Mouse (Mus musculus): ENCODE measurements at regions not wholly inside any gene's neighbourhood (a gene's known extent, or its start where the extent isn't known, plus 50 kb on each side); places are given as distances from the start of the nearest gene placed in this dataset.

GRCm38 (mm10) chr15:103102068-103102840 lies 64.6 kb downstream of the Smug1 start:
- H3K9me3 ChIP-seq (ENCODE audit: control insufficient read depth, low read length) = no peaks in the 10 kb centered on the region
- H3K9ac ChIP-seq = peak overlapping the region; percentile 72
- ATAC-seq (ENCODE audit: low FRiP score) = peak; percentile 79
- H3K4me1 ChIP-seq (replicated peaks; ENCODE audit: control insufficient read depth, insufficient read depth, low read length) = peaks cover 37% of the 10 kb centered on the region
- peak overlapping the region; percentile 53 for H3K4me2 ChIP-seq (replicated peaks)
- under 1% methylated on average over 46 of the region's 46 CpGs for WGBS
- H3K27ac ChIP-seq = peak overlapping the region; percentile 90
- peaks cover 25% of the 10 kb centered on the region for H3K27me3 ChIP-seq (ENCODE audit: control insufficient read depth, insufficient read depth, low read length)
- no peaks in the 10 kb centered on the region; the same call in 1 of the 2 replicates for H3K36me3 ChIP-seq (replicated peaks; ENCODE audit: control insufficient read depth, insufficient read depth)
- peak; percentile 71 for DNase-seq (ENCODE audit: low spot score)
- H3K4me3 ChIP-seq (replicated peaks; ENCODE audit: low read length) = peak overlapping the region; percentile 43

- no peak for DNase-seq (ENCODE audit: low spot score)
- Histone ChIP-seq H3K4me1 (replicated peaks; ENCODE audit: control insufficient read depth, insufficient read depth, low read length) (peaks cover 18% of the 10 kb centered on the region), H3K27ac (peak overlapping the region; percentile 9), H3K9me3 (ENCODE audit: control insufficient read depth, low read length) (no peaks in the 10 kb centered on the region), H3K9ac (peak overlapping the region; percentile 35), H3K27me3 (ENCODE audit: control insufficient read depth, insufficient read depth, low read length) (peaks cover 38% of the 10 kb centered on the region), H3K4me2 (replicated peaks) (peak overlapping the region; percentile 53), H3K4me3 (replicated peaks; ENCODE audit: low read length) (peak overlapping the region; percentile 43), H3K36me3 (replicated peaks; ENCODE audit: control insufficient read depth, insufficient read depth) (peaks cover 10% of the 10 kb centered on the region)
- no peak for ATAC-seq (ENCODE audit: low FRiP score)
- 31% methylated on average over 4 of the region's 4 CpGs for WGBS
These were observed 66.8 kb downstream of the Smug1 start for GRCm38 (mm10) chr15:103100121-103100520.

GRCm38 (mm10) chr15:103094457-103094856 lies 72.4 kb downstream of the Smug1 start:
- no peak overlapping the region for H3K9ac ChIP-seq
- H3K27me3 ChIP-seq (ENCODE audit: control insufficient read depth, insufficient read depth, low read length) = peaks cover 28% of the 10 kb centered on the region
- WGBS = 68% methylated on average over 7 of the region's 7 CpGs
- peak overlapping the region; percentile 38; the same call in 1 of the 2 replicates for H3K27ac ChIP-seq
- H3K36me3 ChIP-seq (replicated peaks; ENCODE audit: control insufficient read depth, insufficient read depth) = peaks cover 10% of the 10 kb centered on the region
- no peak overlapping the region for H3K4me2 ChIP-seq (replicated peaks)
- no peak overlapping the region for H3K4me3 ChIP-seq (replicated peaks; ENCODE audit: low read length)
- H3K4me1 ChIP-seq (replicated peaks; ENCODE audit: control insufficient read depth, insufficient read depth, low read length) = peaks cover 18% of the 10 kb centered on the region; the same call in 1 of the 2 replicates
- H3K9me3 ChIP-seq (ENCODE audit: control insufficient read depth, low read length) = no peaks in the 10 kb centered on the region
- DNase-seq (ENCODE audit: low spot score) (no peak), ATAC-seq (ENCODE audit: low FRiP score) (no peak)

GRCm38 (mm10) chr15:103093655-103094054 lies 73.2 kb downstream of the Smug1 start:
- peak overlapping the region; percentile 47 for H3K27ac ChIP-seq

GRCm38 (mm10) chr15:103092496-103092895 lies 73.8 kb downstream of the Hoxc4 start:
- no peak for ATAC-seq (ENCODE audit: low FRiP score)
- peaks cover 10% of the 10 kb centered on the region; the same call in 1 of the 2 replicates for H3K36me3 ChIP-seq (replicated peaks; ENCODE audit: control insufficient read depth, insufficient read depth)

More at GRCm38 (mm10) chr15:103093655-103094054, 73.2 kb downstream of the Smug1 start:
- ATAC-seq (ENCODE audit: low FRiP score) (peak; percentile 64), DNase-seq (ENCODE audit: low spot score) (peak; percentile 59)
- Histone ChIP-seq H3K4me1 (replicated peaks; ENCODE audit: control insufficient read depth, insufficient read depth, low read length) (peaks cover 10% of the 10 kb centered on the region; the same call in 1 of the 2 replicates), H3K9ac (no peak overlapping the region), H3K27me3 (ENCODE audit: control insufficient read depth, insufficient read depth, low read length) (peaks cover 28% of the 10 kb centered on the region), H3K4me3 (replicated peaks; ENCODE audit: low read length) (no peak overlapping the region), H3K4me2 (replicated peaks) (no peak overlapping the region), H3K36me3 (replicated peaks; ENCODE audit: control insufficient read depth, insufficient read depth) (peaks cover 10% of the 10 kb centered on the region), H3K9me3 (ENCODE audit: control insufficient read depth, low read length) (no peaks in the 10 kb centered on the region)
- WGBS = 47% methylated on average over 12 of the region's 12 CpGs

GRCm38 (mm10) chr15:103090280-103091164 lies 71.8 kb downstream of the Hoxc4 start:
- WGBS = 50% methylated on average over 6 of the region's 6 CpGs
- Histone ChIP-seq H3K4me2 (replicated peaks) (no peak overlapping the region), H3K4me3 (replicated peaks; ENCODE audit: low read length) (no peak overlapping the region), H3K4me1 (replicated peaks; ENCODE audit: control insufficient read depth, insufficient read depth, low read length) (peaks cover 27% of the 10 kb centered on the region), H3K9ac (no peak overlapping the region), H3K9me3 (ENCODE audit: control insufficient read depth, low read length) (no peaks in the 10 kb centered on the region), H3K27me3 (ENCODE audit: control insufficient read depth, insufficient read depth, low read length) (peaks cover 32% of the 10 kb centered on the region), H3K36me3 (replicated peaks; ENCODE audit: control insufficient read depth, insufficient read depth) (peaks cover 2% of the 10 kb centered on the region; the same call in 1 of the 2 replicates), H3K27ac (no peak overlapping the region; the same call in 1 of the 2 replicates)
- DNase-seq (ENCODE audit: low spot score) (no peak), ATAC-seq (ENCODE audit: low FRiP score) (peak; percentile 38; the same call in 1 of the 2 replicates)

More at GRCm38 (mm10) chr15:103092496-103092895, 73.8 kb downstream of the Hoxc4 start:
- Histone ChIP-seq H3K27me3 (ENCODE audit: control insufficient read depth, insufficient read depth, low read length) (peaks cover 28% of the 10 kb centered on the region), H3K9ac (no peak overlapping the region), H3K27ac (no peak overlapping the region), H3K4me3 (replicated peaks; ENCODE audit: low read length) (no peak overlapping the region), H3K4me1 (replicated peaks; ENCODE audit: control insufficient read depth, insufficient read depth, low read length) (peaks cover 8% of the 10 kb centered on the region; the same call in 1 of the 2 replicates), H3K4me2 (replicated peaks) (no peak overlapping the region), H3K9me3 (ENCODE audit: control insufficient read depth, low read length) (no peaks in the 10 kb centered on the region)
- DNase-seq (ENCODE audit: low spot score) = no peak

- WGBS = 61% methylated on average over 1 of the region's 1 CpGs
- peaks cover 28% of the 10 kb centered on the region for H3K4me1 ChIP-seq (replicated peaks; ENCODE audit: control insufficient read depth, insufficient read depth, low read length)
- H3K27ac ChIP-seq = no peak overlapping the region; the same call in 1 of the 2 replicates
- no peaks in the 10 kb centered on the region for H3K9me3 ChIP-seq (ENCODE audit: control insufficient read depth, low read length)
- no peak overlapping the region for H3K4me2 ChIP-seq (replicated peaks)
- ATAC-seq (ENCODE audit: low FRiP score) (no peak), DNase-seq (ENCODE audit: low spot score) (no peak)
- no peak overlapping the region for H3K9ac ChIP-seq
- H3K36me3 ChIP-seq (replicated peaks; ENCODE audit: control insufficient read depth, insufficient read depth) = no peaks in the 10 kb centered on the region
- H3K4me3 ChIP-seq (replicated peaks; ENCODE audit: low read length) = no peak overlapping the region
- peaks cover 37% of the 10 kb centered on the region for H3K27me3 ChIP-seq (ENCODE audit: control insufficient read depth, insufficient read depth, low read length)
These were observed 71.1 kb downstream of the Hoxc4 start for GRCm38 (mm10) chr15:103089852-103090251.

GRCm38 (mm10) chr15:103089440-103089839 lies 70.7 kb downstream of the Hoxc4 start:
- ATAC-seq (ENCODE audit: low FRiP score) = no peak
- Histone ChIP-seq H3K27ac (no peak overlapping the region), H3K9me3 (ENCODE audit: control insufficient read depth, low read length) (no peaks in the 10 kb centered on the region), H3K4me1 (replicated peaks; ENCODE audit: control insufficient read depth, insufficient read depth, low read length) (peaks cover 28% of the 10 kb centered on the region), H3K9ac (no peak overlapping the region), H3K27me3 (ENCODE audit: control insufficient read depth, insufficient read depth, low read length) (peaks cover 40% of the 10 kb centered on the region), H3K4me3 (replicated peaks; ENCODE audit: low read length) (no peak overlapping the region), H3K4me2 (replicated peaks) (no peak overlapping the region), H3K36me3 (replicated peaks; ENCODE audit: control insufficient read depth, insufficient read depth) (no peaks in the 10 kb centered on the region)
- 84% methylated on average over 1 of the region's 1 CpGs for WGBS
- no peak for DNase-seq (ENCODE audit: low spot score)

- DNase-seq (ENCODE audit: low spot score) (peak; percentile 82), ATAC-seq (ENCODE audit: low FRiP score) (peak; percentile 63; the same call in 1 of the 2 replicates)
- H3K4me1 ChIP-seq (replicated peaks; ENCODE audit: control insufficient read depth, insufficient read depth, low read length) = peaks cover 24% of the 10 kb centered on the region
- H3K4me3 ChIP-seq (replicated peaks; ENCODE audit: low read length) = no peak overlapping the region
- peak overlapping the region; percentile 75 for H3K27ac ChIP-seq
- H3K9ac ChIP-seq = no peak overlapping the region
- peaks cover 53% of the 10 kb centered on the region for H3K27me3 ChIP-seq (ENCODE audit: control insufficient read depth, insufficient read depth, low read length)
- H3K4me2 ChIP-seq (replicated peaks) = peak overlapping the region; percentile 72; the same call in 1 of the 2 replicates
- no peaks in the 10 kb centered on the region for H3K9me3 ChIP-seq (ENCODE audit: control insufficient read depth, low read length)
- 16% methylated on average over 4 of the region's 4 CpGs for WGBS
- H3K36me3 ChIP-seq (replicated peaks; ENCODE audit: control insufficient read depth, insufficient read depth) = no peaks in the 10 kb centered on the region
These were observed 68.5 kb downstream of the Hoxc4 start for GRCm38 (mm10) chr15:103087204-103087603.
